Mouse (Mus musculus): Measurements from ENCODE around the gene Ctdspl2.

The Ctdspl2 gene

GRCm38 (mm10) chr2:122059365-122060115 is 103.7 kb downstream of the Ctdspl2 start:
- no peak for DNase-seq (ENCODE audit: low spot score in 2 of 2)

All from urinary bladder, postnatal 36 days (tissue).